In genomic region chrY:90741006-90741405, GRCm38 (mm10) we compare ENCODE assay signal across 8 mouse cellular contexts. TPM values are rescaled to one million over a fixed set of nuclear protein-coding genes. Genes with fewer than 3 reads are reported as not detected.
DNase-seq lines count a peak whose midpoint lies in the region; ATAC-seq lines count a peak whose summit lies in the region.
"Not testable (repeated sequence)": the region's sequence is repeated elsewhere in the genome, so short reads cannot be mapped to it uniquely, and the experiment has no call there.

No protein-coding gene starts in this region.

- H3K36me3 ChIP-seq in embryonic facial prominence, embryonic 13.5 days: peaks cover 47% of the 10 kb centered on the region
- peaks cover 46% of the 10 kb centered on the region for H3K36me3 ChIP-seq in heart, embryonic 11.5 days (ENCODE audit: control insufficient read depth, insufficient read depth, low read length)
- peaks cover 49% of the 10 kb centered on the region for H3K36me3 ChIP-seq in kidney, embryonic 14.5 days (ENCODE audit: control insufficient read depth, insufficient read depth, low read length)
- peaks cover 52% of the 10 kb centered on the region for H3K36me3 ChIP-seq in liver, embryonic 11.5 days (ENCODE audit: control insufficient read depth, insufficient read depth, low read length)
- peaks cover 14% of the 10 kb centered on the region for H3K36me3 ChIP-seq in midbrain, embryonic 15.5 days (replicated peaks)

- H3K4me1 ChIP-seq in embryonic facial prominence, embryonic 13.5 days; heart, embryonic 11.5 days (ENCODE audit: control insufficient read depth, insufficient read depth, low read length); kidney, embryonic 14.5 days (ENCODE audit: control insufficient read depth, insufficient read depth, low read length); liver, embryonic 11.5 days (replicated peaks; ENCODE audit: control insufficient read depth, insufficient read depth, low read length); midbrain, embryonic 15.5 days: not testable (repeated sequence)

- 78% methylated on average over 38 of the region's 38 CpGs for WGBS in embryonic facial prominence, embryonic 13.5 days
- 77% methylated on average over 38 of the region's 38 CpGs for WGBS in heart, embryonic 11.5 days (ENCODE audit: insufficient replicate concordance)
- WGBS in kidney, embryonic 14.5 days: 84% methylated on average over 38 of the region's 38 CpGs
- WGBS in liver, embryonic 11.5 days: 80% methylated on average over 38 of the region's 38 CpGs
- 76% methylated on average over 38 of the region's 38 CpGs for WGBS in midbrain, embryonic 15.5 days

- H3K9ac ChIP-seq in embryonic facial prominence, embryonic 13.5 days; heart, embryonic 11.5 days (ENCODE audit: low read depth, low read length); kidney, embryonic 14.5 days (ENCODE audit: low read depth, low read length); liver, embryonic 11.5 days (ENCODE audit: low read depth, low read length); midbrain, embryonic 15.5 days: not testable (repeated sequence)

- H3K4me3 ChIP-seq in embryonic facial prominence, embryonic 13.5 days; heart, embryonic 11.5 days (ENCODE audit: low read depth, low read length); kidney, embryonic 14.5 days (ENCODE audit: low read length); liver, embryonic 11.5 days (ENCODE audit: low read depth, low read length); midbrain, embryonic 15.5 days: not testable (repeated sequence)

- not testable (repeated sequence) for H3K27me3 ChIP-seq in embryonic facial prominence, embryonic 13.5 days; heart, embryonic 11.5 days (ENCODE audit: control insufficient read depth, insufficient read depth, low read length); kidney, embryonic 14.5 days (ENCODE audit: control insufficient read depth, insufficient read depth, low read length); liver, embryonic 11.5 days (replicated peaks; ENCODE audit: control insufficient read depth, insufficient read depth, low read length); midbrain, embryonic 15.5 days (replicated peaks)

- peak; percentile 86 for DNase-seq in A20 (ENCODE audit: low read depth, low spot score)
- peak; percentile 18 for DNase-seq in adrenal gland, postnatal 14 days
- peak; percentile 95 for DNase-seq in liver, embryonic 11.5 days (ENCODE audit: low spot score)
- DNase-seq in spleen, postnatal 14 days (ENCODE audit: low spot score in 2 of 2): peak; percentile 2 to 24

- peaks cover 45% of the 10 kb centered on the region for H3K9me3 ChIP-seq in embryonic facial prominence, embryonic 13.5 days
- peaks cover 50% of the 10 kb centered on the region for H3K9me3 ChIP-seq in heart, embryonic 11.5 days (replicated peaks; ENCODE audit: control insufficient read depth, low read length)
- peaks cover 55% of the 10 kb centered on the region for H3K9me3 ChIP-seq in kidney, embryonic 14.5 days (ENCODE audit: control insufficient read depth, low read length)
- H3K9me3 ChIP-seq in liver, embryonic 11.5 days (ENCODE audit: control insufficient read depth, low read length): peaks cover 50% of the 10 kb centered on the region
- peaks cover 40% of the 10 kb centered on the region for H3K9me3 ChIP-seq in midbrain, embryonic 15.5 days

- not testable (repeated sequence) for H3K4me2 ChIP-seq in embryonic facial prominence, embryonic 13.5 days; heart, embryonic 11.5 days; kidney, embryonic 14.5 days (replicated peaks; ENCODE audit: low read depth, low read length); liver, embryonic 11.5 days; midbrain, embryonic 15.5 days

- peak; percentile 65 for ATAC-seq in embryonic facial prominence, embryonic 13.5 days (ENCODE audit: insufficient number of reproducible peaks, insufficient read depth, low FRiP score, low TSS enrichment, low read depth)
- peak; percentile 59 for ATAC-seq in heart, embryonic 11.5 days (replicated peaks; ENCODE audit: insufficient number of reproducible peaks, low FRiP score, low TSS enrichment)
- peak; percentile 50; the same call in 1 of the 2 replicates for ATAC-seq in kidney, embryonic 14.5 days (ENCODE audit: low FRiP score, low TSS enrichment)
- peak; percentile 42 for ATAC-seq in liver, embryonic 11.5 days (replicated peaks; ENCODE audit: low FRiP score)
- ATAC-seq in midbrain, embryonic 15.5 days (replicated peaks): peak; percentile 66

- not testable (repeated sequence) for H3K27ac ChIP-seq in embryonic facial prominence, embryonic 13.5 days; heart, embryonic 11.5 days (ENCODE audit: low read depth, low read length); kidney, embryonic 14.5 days (ENCODE audit: low read depth, low read length); liver, embryonic 11.5 days (ENCODE audit: low read depth, low read length); midbrain, embryonic 15.5 days

RNA-seq across cellular contexts. Expression of gene Gm21860, which starts 13.6 kb away (rescaled TPM):
- total RNA-seq in adrenal gland, postnatal 14 days (2021): not detected in 2 replicates
- not detected in 2 replicates for polyA plus RNA-seq in embryonic facial prominence, embryonic 13.5 days (2015; fragmentation: Nextera tagmentation; extraction: Ambion mirVana)
- polyA plus RNA-seq in heart, embryonic 11.5 days (2014; fragmentation: Nextera tagmentation; extraction: Ambion mirVana): not detected in 2 replicates
- not detected in 2 replicates for polyA plus RNA-seq in kidney, embryonic 14.5 days (2014; fragmentation: Nextera tagmentation; extraction: Ambion mirVana)
- not detected in 2 replicates for polyA plus RNA-seq in liver, embryonic 11.5 days (2014; fragmentation: Nextera tagmentation; extraction: Ambion mirVana)
- not detected in 2 replicates for polyA plus RNA-seq in midbrain, embryonic 15.5 days (2015; fragmentation: Nextera tagmentation; extraction: Ambion mirVana)

RNA-seq across cellular contexts. Expression of gene Gm47283, which starts 43.5 kb away (rescaled TPM):
- total RNA-seq in adrenal gland, postnatal 14 days (2021): not detected in 2 replicates
- not detected in 2 replicates for polyA plus RNA-seq in embryonic facial prominence, embryonic 13.5 days (2015; fragmentation: Nextera tagmentation; extraction: Ambion mirVana)
- not detected in 2 replicates for polyA plus RNA-seq in heart, embryonic 11.5 days (2014; fragmentation: Nextera tagmentation; extraction: Ambion mirVana)
- not detected in 2 replicates for polyA plus RNA-seq in kidney, embryonic 14.5 days (2014; fragmentation: Nextera tagmentation; extraction: Ambion mirVana)
- polyA plus RNA-seq in liver, embryonic 11.5 days (2014; fragmentation: Nextera tagmentation; extraction: Ambion mirVana): not detected in 2 replicates
- not detected in 2 replicates for polyA plus RNA-seq in midbrain, embryonic 15.5 days (2015; fragmentation: Nextera tagmentation; extraction: Ambion mirVana)

Comparison
In these comparisons a context has a peak if more than half of its experiments do, and no peak if none do; other contexts are left out.
1. DNase-seq: peak in every context shown above with its lines; median percentile 95 in liver, embryonic 11.5 days; 86 in A20; 18 in adrenal gland, postnatal 14 days; 13 in spleen, postnatal 14 days.